Mouse (Mus musculus): ENCODE data around the gene Phf21b. TPM values are rescaled to one million over a fixed set of nuclear protein-coding genes. Genes with fewer than 3 reads are reported as not detected.

The Phf21b gene
- polyA plus RNA-seq, 1 experiment = not detected

- peaks cover 5% of the 10 kb centered on the region for H3K4me1 ChIP-seq (ENCODE audit: control insufficient read depth, insufficient read depth, low read length)
- H3K27ac ChIP-seq (ENCODE audit: insufficient read depth, low read depth, low read length) = no peak overlapping the region
- H3K4me3 ChIP-seq (ENCODE audit: insufficient read depth, low read length) = no peak overlapping the region
- no peak for TF ChIP-seq CTCF (IDR thresholded peaks at IDR 0.05; ENCODE audit: low read depth, low read length)
- no peak for TF ChIP-seq POLR2A (IDR thresholded peaks at IDR 0.05; ENCODE audit: borderline replicate concordance, low read depth, low read length)
Observed at GRCm38 (mm10) chr15:84850321-84850720, 5.5 kb downstream of the Phf21b start.

DNA sequence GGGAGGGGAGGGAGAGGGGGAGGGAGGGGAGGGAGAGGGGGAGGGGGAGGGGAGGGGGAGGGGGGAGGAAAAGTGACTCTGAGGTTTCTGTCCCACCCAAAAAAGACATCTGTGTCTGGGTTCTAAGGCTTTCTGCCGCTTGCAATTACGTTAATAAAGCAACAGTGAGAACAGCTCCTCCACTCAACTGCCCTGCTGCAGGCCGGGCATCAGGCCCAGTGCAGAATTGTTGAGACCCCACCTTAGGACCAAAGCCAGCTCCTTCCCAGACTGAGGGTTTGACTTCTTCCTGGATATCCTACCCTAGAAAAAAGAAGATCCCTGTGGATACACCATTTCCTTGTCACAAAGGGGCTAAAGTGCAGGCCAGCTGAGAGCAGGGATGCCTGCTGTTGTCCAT, 9.6 kb downstream of the Phf21b start:
- no peak for TF ChIP-seq POLR2A (IDR thresholded peaks at IDR 0.05; ENCODE audit: borderline replicate concordance, low read depth, low read length)
- no peak for TF ChIP-seq CTCF (IDR thresholded peaks at IDR 0.05; ENCODE audit: low read depth, low read length)
- Histone ChIP-seq H3K27ac (ENCODE audit: insufficient read depth, low read depth, low read length) (no peak overlapping the region), H3K4me3 (ENCODE audit: insufficient read depth, low read length) (no peak overlapping the region), H3K4me1 (ENCODE audit: control insufficient read depth, insufficient read depth, low read length) (peaks cover 16% of the 10 kb centered on the region)

DNA sequence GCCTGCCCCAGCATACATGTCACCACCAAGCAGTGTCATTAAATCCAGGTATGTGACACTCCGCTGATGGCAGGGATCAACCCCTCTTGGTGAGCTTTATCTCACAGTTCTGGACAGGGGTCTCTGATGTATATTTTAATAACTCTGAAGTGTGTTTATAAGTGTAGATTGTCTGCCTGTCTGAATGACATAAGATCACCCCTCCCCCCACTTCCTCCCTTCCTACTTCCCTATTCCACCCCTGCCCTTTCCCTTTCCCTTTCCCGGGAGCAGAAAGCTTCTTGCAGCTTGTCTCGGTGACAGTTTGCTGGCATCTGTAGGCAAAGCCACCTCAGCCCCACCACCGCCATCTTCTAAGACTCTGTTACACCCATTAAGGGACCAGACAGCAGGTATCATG, 11.0 kb downstream of the Phf21b start:
- TF ChIP-seq POLR2A (IDR thresholded peaks at IDR 0.05; ENCODE audit: borderline replicate concordance, low read depth, low read length) (no peak), CTCF (IDR thresholded peaks at IDR 0.05; ENCODE audit: low read depth, low read length) (no peak)
- Histone ChIP-seq H3K4me1 (ENCODE audit: control insufficient read depth, insufficient read depth, low read length) (peaks cover 16% of the 10 kb centered on the region), H3K4me3 (ENCODE audit: insufficient read depth, low read length) (no peak overlapping the region), H3K27ac (ENCODE audit: insufficient read depth, low read depth, low read length) (no peak overlapping the region)

GRCm38 (mm10) chr15:84843034-84843433, 12.8 kb downstream of the Phf21b start:
- Histone ChIP-seq H3K4me3 (ENCODE audit: insufficient read depth, low read length) (no peak overlapping the region), H3K4me1 (ENCODE audit: control insufficient read depth, insufficient read depth, low read length) (peaks cover 16% of the 10 kb centered on the region), H3K27ac (ENCODE audit: insufficient read depth, low read depth, low read length) (no peak overlapping the region)
- no peak for TF ChIP-seq CTCF (IDR thresholded peaks at IDR 0.05; ENCODE audit: low read depth, low read length)
- no peak for TF ChIP-seq POLR2A (IDR thresholded peaks at IDR 0.05; ENCODE audit: borderline replicate concordance, low read depth, low read length)

DNA sequence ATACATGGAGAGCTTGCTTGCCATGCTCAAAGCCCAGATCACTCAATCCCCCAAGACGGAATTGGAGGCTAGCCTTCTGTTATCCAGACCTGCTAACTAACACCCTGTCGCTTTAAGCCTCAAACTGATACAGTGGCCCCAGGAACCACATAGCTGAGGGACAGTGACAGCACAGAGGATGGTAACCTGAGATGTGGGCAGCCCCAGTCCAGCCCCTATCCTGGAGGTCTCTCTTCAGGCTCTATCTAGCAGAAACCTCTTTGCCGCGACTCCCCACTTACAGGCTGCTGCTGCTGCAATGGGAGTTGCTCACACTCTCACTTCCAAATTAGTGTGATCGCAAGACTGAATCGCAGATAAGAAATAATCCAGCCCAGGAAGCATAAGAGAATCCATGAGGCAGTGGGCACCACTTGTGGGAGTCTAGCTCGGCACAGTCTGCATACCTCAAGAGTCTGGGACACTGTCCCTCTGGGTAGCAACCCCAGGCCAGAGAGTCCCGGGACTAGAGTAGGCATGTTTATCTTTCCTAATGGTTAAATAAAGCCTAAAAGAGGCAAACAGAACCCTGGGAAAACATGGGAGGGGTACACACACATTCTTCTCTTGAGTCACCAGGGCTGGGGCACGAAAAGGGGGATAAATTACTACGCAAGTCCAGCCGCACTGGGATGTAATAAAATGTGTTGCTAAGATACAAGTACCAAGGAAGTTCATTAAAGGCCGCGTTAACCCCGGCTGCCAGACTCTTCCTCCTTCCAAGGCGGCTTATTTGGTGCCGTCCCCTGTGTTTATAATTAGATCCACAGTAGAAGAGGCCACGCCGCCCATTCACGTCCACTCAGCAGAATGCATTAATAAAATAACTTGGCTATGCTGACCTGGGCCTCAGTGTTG, 13.7 kb downstream of the Phf21b start:
- TF ChIP-seq CTCF (IDR thresholded peaks at IDR 0.05; ENCODE audit: low read depth, low read length) (no peak), POLR2A (IDR thresholded peaks at IDR 0.05; ENCODE audit: borderline replicate concordance, low read depth, low read length) (no peak)
- Histone ChIP-seq H3K4me1 (ENCODE audit: control insufficient read depth, insufficient read depth, low read length) (peaks cover 16% of the 10 kb centered on the region), H3K27ac (ENCODE audit: insufficient read depth, low read depth, low read length) (no peak overlapping the region), H3K4me3 (ENCODE audit: insufficient read depth, low read length) (no peak overlapping the region)

GRCm38 (mm10) chr15:84840560-84840959, 15.3 kb downstream of the Phf21b start:
- Histone ChIP-seq H3K27ac (ENCODE audit: insufficient read depth, low read depth, low read length) (no peak overlapping the region), H3K4me3 (ENCODE audit: insufficient read depth, low read length) (no peak overlapping the region), H3K4me1 (ENCODE audit: control insufficient read depth, insufficient read depth, low read length) (peaks cover 16% of the 10 kb centered on the region)
- TF ChIP-seq POLR2A (IDR thresholded peaks at IDR 0.05; ENCODE audit: borderline replicate concordance, low read depth, low read length) (no peak), CTCF (IDR thresholded peaks at IDR 0.05; ENCODE audit: low read depth, low read length) (no peak)

- Histone ChIP-seq H3K4me3 (ENCODE audit: insufficient read depth, low read length) (no peak overlapping the region), H3K4me1 (ENCODE audit: control insufficient read depth, insufficient read depth, low read length) (peaks cover 9% of the 10 kb centered on the region), H3K27ac (ENCODE audit: insufficient read depth, low read depth, low read length) (no peak overlapping the region)
- TF ChIP-seq POLR2A (IDR thresholded peaks at IDR 0.05; ENCODE audit: borderline replicate concordance, low read depth, low read length) = no peak
- no peak for TF ChIP-seq CTCF (IDR thresholded peaks at IDR 0.05; ENCODE audit: low read depth, low read length)
Observed at GRCm38 (mm10) chr15:84839521-84839920, 16.3 kb downstream of the Phf21b start.

DNA sequence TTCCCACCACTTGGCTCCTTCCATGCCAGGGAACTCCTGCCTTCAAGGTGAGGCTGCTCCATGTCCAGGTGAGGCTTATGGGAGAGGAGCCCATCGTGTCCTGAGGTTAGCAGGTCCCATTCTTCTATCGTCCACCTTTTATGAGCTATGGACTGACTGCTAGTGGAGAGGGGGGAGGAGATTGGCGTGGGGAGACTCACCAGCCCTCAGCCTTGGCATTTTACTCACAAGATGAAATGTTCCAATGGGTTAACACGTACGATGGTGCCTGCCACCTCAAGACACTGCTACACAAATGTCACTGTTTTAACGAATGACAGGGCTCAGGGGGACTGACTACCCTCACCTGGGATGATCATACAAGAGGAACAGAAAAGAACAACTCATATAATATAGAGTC, 18.0 kb downstream of the Phf21b start:
- no peak overlapping the region for H3K27ac ChIP-seq (ENCODE audit: insufficient read depth, low read depth, low read length)
- no peak for TF ChIP-seq POLR2A (IDR thresholded peaks at IDR 0.05; ENCODE audit: borderline replicate concordance, low read depth, low read length)
- no peak for TF ChIP-seq CTCF (IDR thresholded peaks at IDR 0.05; ENCODE audit: low read depth, low read length)
- H3K4me1 ChIP-seq (ENCODE audit: control insufficient read depth, insufficient read depth, low read length) = peaks cover 3% of the 10 kb centered on the region; the same call in 1 of the 2 replicates
- H3K4me3 ChIP-seq (ENCODE audit: insufficient read depth, low read length) = no peak overlapping the region

- Histone ChIP-seq H3K27ac (ENCODE audit: insufficient read depth, low read depth, low read length) (no peak overlapping the region), H3K4me1 (ENCODE audit: control insufficient read depth, insufficient read depth, low read length) (no peaks in the 10 kb centered on the region), H3K4me3 (ENCODE audit: insufficient read depth, low read length) (no peak overlapping the region)
- no peak; the same call in 1 of the 2 replicates for TF ChIP-seq CTCF (IDR thresholded peaks at IDR 0.05; ENCODE audit: low read depth, low read length)
- no peak for TF ChIP-seq POLR2A (IDR thresholded peaks at IDR 0.05; ENCODE audit: borderline replicate concordance, low read depth, low read length)
Observed at GRCm38 (mm10) chr15:84829416-84829815, 26.4 kb downstream of the Phf21b start.

GRCm38 (mm10) chr15:84828603-84829002, 27.2 kb downstream of the Phf21b start:
- no peak for TF ChIP-seq POLR2A (IDR thresholded peaks at IDR 0.05; ENCODE audit: borderline replicate concordance, low read depth, low read length)
- TF ChIP-seq CTCF (IDR thresholded peaks at IDR 0.05; ENCODE audit: low read depth, low read length) = no peak
- H3K4me1 ChIP-seq (ENCODE audit: control insufficient read depth, insufficient read depth, low read length) = no peaks in the 10 kb centered on the region
- H3K4me3 ChIP-seq (ENCODE audit: insufficient read depth, low read length) = no peak overlapping the region
- H3K27ac ChIP-seq (ENCODE audit: insufficient read depth, low read depth, low read length) = no peak overlapping the region

Data from bone marrow macrophage, adult 2 months (primary cell).